In genomic region chr1:193144516-193144915, GRCm38 (mm10) we compare ENCODE assay signal across 24 mouse cellular contexts. TPM values are rescaled to one million over a fixed set of nuclear protein-coding genes. Genes with fewer than 3 reads are reported as not detected.
"Had no signal": no experiment of that assay in that cellular context is flagged by ENCODE, and none has a peak within 500 bp of the region (broad histone marks: within the 10 kb centered on the region; RNA-seq: fewer than 3 reads in every experiment).

No protein-coding gene starts in this region.

- H3K4me2 ChIP-seq: kidney, embryonic 15.5 days; limb, embryonic 12.5 days; limb, embryonic 15.5 days; liver, embryonic 11.5 days; lung, embryonic 14.5 days; midbrain, embryonic 12.5 days; midbrain, embryonic 15.5 days; neural tube, embryonic 12.5 days; neural tube, embryonic 15.5 days had no signal

- H3K4me3 ChIP-seq: kidney, embryonic 15.5 days; left cerebral cortex, adult 2 months; limb, embryonic 12.5 days; limb, embryonic 15.5 days; midbrain, embryonic 12.5 days; midbrain, embryonic 15.5 days; neural tube, embryonic 12.5 days; neural tube, embryonic 15.5 days had no signal

- H3K27ac ChIP-seq: kidney, embryonic 15.5 days; left cerebral cortex, adult 2 months; limb, embryonic 12.5 days; limb, embryonic 15.5 days; liver, embryonic 14.5 days; macrophage; midbrain, embryonic 12.5 days; midbrain, embryonic 15.5 days; neural tube, embryonic 12.5 days; neural tube, embryonic 15.5 days; stomach, postnatal 0 days had no signal

- H3K9me3 ChIP-seq: kidney, embryonic 15.5 days; limb, embryonic 12.5 days; limb, embryonic 15.5 days; midbrain, embryonic 12.5 days; midbrain, embryonic 15.5 days; neural tube, embryonic 12.5 days; neural tube, embryonic 15.5 days had no signal

- H3K9ac ChIP-seq: kidney, embryonic 15.5 days; limb, embryonic 12.5 days; limb, embryonic 15.5 days; liver, embryonic 14.5 days; liver, postnatal 0 days; lung, embryonic 14.5 days; midbrain, embryonic 12.5 days; midbrain, embryonic 15.5 days; neural tube, embryonic 12.5 days; neural tube, embryonic 15.5 days had no signal

- H3K27me3 ChIP-seq: kidney, embryonic 15.5 days; limb, embryonic 12.5 days; midbrain, embryonic 15.5 days; neural tube, embryonic 12.5 days had no signal

- H3K36me3 ChIP-seq: kidney, embryonic 15.5 days; limb, embryonic 12.5 days; limb, embryonic 15.5 days; midbrain, embryonic 12.5 days; midbrain, embryonic 15.5 days; neural tube, embryonic 12.5 days; neural tube, embryonic 15.5 days had no signal

- ATAC-seq: intestine, postnatal 0 days; liver, postnatal 0 days; lung, postnatal 0 days; midbrain, embryonic 15.5 days had no signal

- H3K4me1 ChIP-seq: kidney, embryonic 15.5 days; midbrain, embryonic 12.5 days; midbrain, embryonic 15.5 days; neural tube, embryonic 12.5 days; neural tube, embryonic 15.5 days had no signal

- DNase-seq: kidney, adult 8-10 months; kidney, postnatal 10 days; kidney, postnatal 36 days; layer of hippocampus, postnatal 36 days; left cerebral cortex, postnatal 4 days; liver, postnatal 0 days; lung, embryonic 14.5 days; right cerebral cortex, adult 18-20 months; right cerebral cortex, postnatal 14 days; right cerebral cortex, postnatal 4 days had no signal

RNA-seq across cellular contexts. Expression of gene Irf6, which starts 8.4 kb away (rescaled TPM):
- polyA plus RNA-seq: macrophage had no signal
